Mouse (Mus musculus): Measurements from ENCODE around the gene Sap30. TPM values are rescaled to one million over a fixed set of nuclear protein-coding genes. Genes with fewer than 3 reads are reported as not detected.

Sap30 gene
- polyA plus RNA-seq (2012; rRNA removed): 11.2 and 16.7 TPM in 2 replicates

GRCm38 (mm10) chr8:57487441-57488155, at the start of gene Sap30:
Gene Sap30 (minus strand): TSS chr8:57487860.

GRCm38 (mm10) chr8:57511316-57512118, 23.9 kb upstream of the Sap30 start, which contains the start of gene Hmgb2:
Gene Hmgb2 (plus strand): TSS chr8:57511907.

GRCm38 (mm10) chr8:57455765-57456164, 31.9 kb downstream of the Sap30 start, which contains the start of gene Scrg1:
Gene Scrg1 (plus strand): TSS chr8:57455923.

Other genes starting within 250 kb of the Sap30 start
- 16.0 and 17.0 TPM in 2 replicates for gene Hand2, start 166.9 kb downstream of the Sap30 start, polyA plus RNA-seq (2012; rRNA removed)
- gene Scrg1, start 31.9 kb downstream of the Sap30 start, polyA plus RNA-seq (2012; rRNA removed): 0.43 TPM in 1 of 2 replicates, not detected in the other
- gene Hmgb2, start 24.0 kb upstream of the Sap30 start, polyA plus RNA-seq (2012; rRNA removed): 10.5 and 15.4 TPM in 2 replicates
- 13.4 and 22.5 TPM in 2 replicates for gene Galnt7, start 165.2 kb upstream of the Sap30 start, polyA plus RNA-seq (2012; rRNA removed)